Mouse (Mus musculus) ES-E14 (cell line): ENCODE results near the gene Spef1. TPM values are rescaled to one million over a fixed set of nuclear protein-coding genes. Genes with fewer than 3 reads are reported as not detected.
"Not testable (repeated sequence)": the region's sequence is repeated elsewhere in the genome, so short reads cannot be mapped to it uniquely, and the experiment has no call there.

Experiments
- DNase-seq: peaks from one replicate; pipeline ENCODE4 v3.0.0-alpha.2; 2013; ENCODE audit warnings: low read depth, low spot score
- H3K27ac ChIP-seq: 2 replicates; pipeline ENCODE4 v1.5.1; 2012; ENCODE audit warnings: low read depth, mild to moderate bottlenecking, low read length, moderate library complexity, mixed read lengths; ENCODE audit not compliant: poor library complexity, insufficient read depth, severe bottlenecking
- H3K36me3 ChIP-seq: 2 replicates; pipeline ENCODE4 v1.6.1; 2012; ENCODE audit warnings: mild to moderate bottlenecking, low read length, moderate library complexity, mixed read lengths; ENCODE audit not compliant: control insufficient read depth, poor library complexity, insufficient read depth, severe bottlenecking
- H3K4me1 ChIP-seq, 2 experiments: fragments of 150-350 bp in 1 of 2; sonication (generic) in 1 of 2; 2 replicates each; pipeline ENCODE4 v1.6.1; 2012; ENCODE audit warnings: low read length in 2 of 2, mild to moderate bottlenecking in 1 of 2, mixed read lengths in 1 of 2; ENCODE audit not compliant: control insufficient read depth in 2 of 2, insufficient read depth in 2 of 2, poor library complexity in 1 of 2
- H3K4me3 ChIP-seq, 2 experiments: fragments of 150-350 bp in 1 of 2; sonication (generic) in 1 of 2; 2 replicates each; pipeline ENCODE4 v1.5.1; 2012; ENCODE audit warnings: low read length in 2 of 2, low read depth in 1 of 2, mild to moderate bottlenecking in 1 of 2, mixed read lengths in 1 of 2; ENCODE audit not compliant: insufficient read depth in 1 of 2, poor library complexity in 1 of 2, severe bottlenecking in 1 of 2
- H3K9ac ChIP-seq: 2 replicates; pipeline ENCODE4 v1.6.1; 2012; ENCODE audit warnings: low read depth, mild to moderate bottlenecking, low read length, mixed read lengths; ENCODE audit not compliant: poor library complexity, insufficient read depth, severe bottlenecking
- H3K9me3 ChIP-seq: fragments of 150-350 bp; sonication (generic); 2 replicates; pipeline ENCODE4 v1.6.1; 2012; ENCODE audit warnings: low read depth, mild to moderate bottlenecking, low read length; ENCODE audit not compliant: control insufficient read depth, insufficient read depth
- CHD2 ChIP-seq: IDR thresholded peaks from 2 replicates; pipeline ENCODE4 v1.6.1; 2014; ENCODE audit warnings: mild to moderate bottlenecking, low read depth, low read length, inconsistent platforms
- HCFC1 ChIP-seq: IDR thresholded peaks from 2 replicates; pipeline ENCODE4 v1.6.1; 2012; ENCODE audit warnings: low read length, inconsistent platforms, borderline replicate concordance; ENCODE audit not compliant: insufficient read depth
- MAFK ChIP-seq: IDR thresholded peaks from 2 replicates; pipeline ENCODE4 v1.6.1; 2014; ENCODE audit warnings: mild to moderate bottlenecking, low read depth, low read length, inconsistent platforms; ENCODE audit not compliant: insufficient read depth
- ZC3H11A ChIP-seq: IDR thresholded peaks from 2 replicates; pipeline ENCODE4 v1.6.1; 2012; ENCODE audit warnings: low read depth, mild to moderate bottlenecking, inconsistent platforms, low read length, borderline replicate concordance
- ZNF384 ChIP-seq: IDR thresholded peaks from 2 replicates; pipeline ENCODE4 v1.6.1; 2012; ENCODE audit warnings: low read depth, low read length, inconsistent platforms
- in situ Hi-C, 2 experiments: fragments of 600-800 bp; cut with MboI; formaldehyde crosslinking; loops; one replicate each; pipeline ENCODE4 v1.15.1; 2025; ENCODE audit warnings: low sequenced_read_pairs in 2 of 2, inconsistent platforms in 1 of 2; ENCODE audit not compliant: unreplicated experiment in 2 of 2
- total RNA-seq: library from RNA; depleted of rRNA; stranded (reverse); fragments of 300-350 nt; gene quantifications from 2 replicates; pipeline ENCODE4 v1.2.3, GENCODE M21; 2012

The Spef1 gene
- total RNA-seq, 1 experiment, result 1.5 TPM

DNA sequence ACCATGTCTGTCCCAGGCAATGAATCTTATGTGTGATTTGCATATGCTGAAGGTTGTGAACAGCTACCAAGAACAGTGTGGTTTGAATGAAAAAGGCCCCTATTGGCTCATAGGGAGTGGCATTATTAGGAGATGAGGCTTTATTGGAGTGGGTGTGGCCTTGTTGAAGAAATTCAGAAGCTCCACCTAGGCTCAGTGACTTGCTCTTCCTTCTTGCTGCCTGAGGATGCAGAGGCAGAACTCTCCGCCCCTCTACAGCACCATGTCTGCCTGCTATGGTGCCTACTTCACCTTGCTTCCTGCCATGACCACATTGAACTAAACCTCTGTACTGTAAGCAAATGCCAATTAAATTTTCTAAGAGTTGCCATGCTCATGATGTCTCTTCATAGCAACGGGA lies 45.5 kb upstream of the Spef1 start:
- no peak overlapping the region for H3K9ac ChIP-seq
- no peak overlapping the region for H3K4me3 ChIP-seq
- DNase-seq, result peak; percentile 30
- no peaks in the 10 kb centered on the region for H3K36me3 ChIP-seq
- H3K27ac ChIP-seq, result no peak overlapping the region
- no peaks in the 10 kb centered on the region for H3K9me3 ChIP-seq
- TF ChIP-seq MAFK (no peak), ZNF384 (no peak), HCFC1 (no peak), ZC3H11A (no peak), CHD2 (no peak)
- peaks cover 7 to 8% of the 10 kb centered on the region in 2 experiments; a peak in 3 of 4 replicates for H3K4me1 ChIP-seq
- in situ Hi-C loops, result no loop called here

DNA sequence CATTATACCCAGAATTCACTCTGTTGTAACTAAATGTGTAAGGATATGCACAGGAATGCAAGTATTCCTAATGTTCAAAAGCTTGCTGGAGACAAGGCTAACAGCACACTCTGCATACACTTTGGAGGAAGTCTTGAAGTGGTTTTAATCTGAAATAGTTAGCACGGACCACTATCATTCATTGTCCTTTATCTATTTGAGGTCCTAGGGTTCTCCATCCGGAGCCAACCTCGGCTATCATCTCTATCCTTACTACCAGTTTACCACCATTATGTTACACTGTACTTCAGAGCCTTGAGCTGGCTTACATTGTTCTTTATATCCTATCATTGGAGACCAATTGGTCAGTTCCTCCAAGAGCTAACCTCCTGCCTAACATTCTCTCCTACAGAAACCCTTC lies 40.2 kb upstream of the Spef1 start:
- H3K36me3 ChIP-seq, result no peaks in the 10 kb centered on the region
- H3K4me1 ChIP-seq, result peaks cover 2 to 4% of the 10 kb centered on the region in 2 experiments; a peak in 3 of 4 replicates
- H3K4me3 ChIP-seq, result no peak overlapping the region
- in situ Hi-C loops, result no loop called here
- H3K27ac ChIP-seq, result no peak overlapping the region
- no peak overlapping the region for H3K9ac ChIP-seq
- TF ChIP-seq CHD2, result no peak
- TF ChIP-seq ZC3H11A, result no peak
- TF ChIP-seq HCFC1, result no peak
- no peak for TF ChIP-seq MAFK
- no peak for TF ChIP-seq ZNF384
- no peak for DNase-seq
- H3K9me3 ChIP-seq, result no peaks in the 10 kb centered on the region

DNA sequence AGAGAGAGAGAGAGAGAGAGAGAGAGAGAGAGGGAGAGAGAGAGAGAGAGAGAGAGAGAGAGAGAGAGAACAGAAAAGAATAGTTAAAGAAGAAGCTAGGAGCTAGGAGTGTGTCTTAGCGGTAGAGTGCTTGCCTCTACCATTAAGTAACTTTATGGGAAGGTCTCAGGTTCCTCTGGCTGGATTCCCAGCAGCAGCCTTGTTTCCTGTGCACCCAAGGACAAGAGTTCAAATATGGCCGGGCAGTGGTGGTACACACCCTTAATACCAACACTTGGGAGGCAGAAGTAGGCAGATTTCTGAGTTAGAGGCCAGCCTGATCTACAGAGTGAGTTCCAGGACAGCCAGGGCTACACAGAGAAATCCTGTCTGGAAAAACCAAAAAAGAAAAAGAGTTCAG lies 39.6 kb upstream of the Spef1 start:
- H3K9ac ChIP-seq, DNase-seq, H3K27ac ChIP-seq, H3K4me3 ChIP-seq, H3K4me1 ChIP-seq, in situ Hi-C loops, H3K36me3 ChIP-seq, H3K9me3 ChIP-seq: not testable (repeated sequence)

DNA sequence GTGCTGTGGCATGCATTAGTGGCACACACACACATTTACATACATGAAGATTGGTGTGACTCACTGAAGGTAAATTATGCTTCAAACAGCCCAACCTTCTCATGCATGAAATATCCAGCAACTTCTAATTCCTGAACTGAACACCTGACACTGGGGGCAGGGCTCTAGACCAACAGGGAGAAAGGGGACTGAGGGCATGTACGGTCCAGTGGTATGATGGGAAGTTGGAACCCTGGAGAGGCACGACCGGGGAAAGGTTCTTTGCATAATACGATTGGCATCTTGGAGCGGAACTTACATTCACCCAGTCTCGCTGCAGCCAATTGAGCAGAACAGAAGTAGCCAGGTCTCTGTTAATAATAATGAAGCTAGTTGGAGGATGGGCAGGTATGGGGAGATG lies 38.1 kb upstream of the Spef1 start:
- no peak for TF ChIP-seq MAFK
- TF ChIP-seq HCFC1, result no peak
- no peak for TF ChIP-seq ZNF384
- TF ChIP-seq ZC3H11A, result no peak
- no peak for TF ChIP-seq CHD2
- no peaks in the 10 kb centered on the region for H3K9me3 ChIP-seq
- no peak overlapping the region for H3K4me3 ChIP-seq
- in situ Hi-C loops, result no loop called here
- H3K9ac ChIP-seq, result no peak overlapping the region
- H3K27ac ChIP-seq, result no peak overlapping the region
- H3K36me3 ChIP-seq, result no peaks in the 10 kb centered on the region
- DNase-seq, result no peak
- H3K4me1 ChIP-seq, result peaks cover 2% of the 10 kb centered on the region in 2 experiments; a peak in 2 of 4 replicates

DNA sequence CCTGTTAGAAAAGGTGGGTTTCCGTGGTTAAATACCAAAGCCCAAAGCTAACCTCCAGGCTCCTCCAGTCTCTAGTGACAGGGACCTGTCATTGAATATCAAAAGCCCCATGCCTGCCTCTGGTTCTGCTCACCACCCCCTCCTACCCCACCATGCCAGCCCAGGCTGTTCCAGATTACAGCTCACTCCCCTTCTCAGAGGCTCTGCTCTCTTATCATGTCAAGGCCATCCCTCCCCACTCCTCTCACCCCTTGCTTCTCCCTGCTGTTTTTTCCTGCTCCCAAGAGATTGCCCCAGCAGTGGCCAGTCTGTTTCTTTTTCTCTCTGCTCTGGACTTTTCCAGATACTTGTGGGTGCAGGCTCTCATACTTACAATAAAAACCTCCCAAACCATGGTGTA lies 36.5 kb upstream of the Spef1 start:
- TF ChIP-seq CHD2 (no peak), HCFC1 (no peak), ZNF384 (no peak), ZC3H11A (no peak), MAFK (no peak)
- Histone ChIP-seq H3K4me1 (peaks cover 0 to 2% of the 10 kb centered on the region in 2 experiments; a peak in 1 of 4 replicates), H3K4me3 (no peak overlapping the region), H3K27ac (no peak overlapping the region), H3K9me3 (no peaks in the 10 kb centered on the region), H3K36me3 (no peaks in the 10 kb centered on the region), H3K9ac (no peak overlapping the region)
- in situ Hi-C loops, result no loop called here
- DNase-seq, result no peak
